ENCODE assay signal across 25 mouse cellular contexts in genomic region chr2:79966086-79966485, GRCm38 (mm10).
DNase-seq lines count a peak whose midpoint lies in the region; ATAC-seq lines count a peak whose summit lies in the region.
"Had no signal": no experiment of that assay in that cellular context is flagged by ENCODE, and none has a peak within 500 bp of the region (broad histone marks: within the 10 kb centered on the region; RNA-seq: fewer than 3 reads in every experiment).

No protein-coding gene starts in this region.

- peaks cover 20% of the 10 kb centered on the region for H3K4me1 ChIP-seq in heart, embryonic 13.5 days
- H3K4me1 ChIP-seq in heart, embryonic 12.5 days (replicated peaks) = peaks cover 17% of the 10 kb centered on the region
- H3K4me1 ChIP-seq: embryonic facial prominence, embryonic 12.5 days; midbrain, embryonic 13.5 days; neural tube, embryonic 12.5 days had no signal

- 0 out of 2 replicates have a peak, but pooled peaks cover 2% of the 10 kb centered on the region for H3K9me3 ChIP-seq in heart, embryonic 13.5 days
- 0 out of 2 replicates have a peak, but pooled peaks cover 3% of the 10 kb centered on the region for H3K9me3 ChIP-seq in heart, embryonic 12.5 days (replicated peaks)
- H3K9me3 ChIP-seq: embryonic facial prominence, embryonic 12.5 days; midbrain, embryonic 13.5 days; neural tube, embryonic 12.5 days had no signal

- no peak overlapping the region for H3K4me2 ChIP-seq in heart, embryonic 13.5 days
- H3K4me2 ChIP-seq in heart, embryonic 12.5 days = no peak overlapping the region
- H3K4me2 ChIP-seq: embryonic facial prominence, embryonic 12.5 days; hindbrain, embryonic 14.5 days; lung, embryonic 14.5 days; midbrain, embryonic 13.5 days; neural tube, embryonic 12.5 days had no signal

- no peak overlapping the region for H3K9ac ChIP-seq in heart, embryonic 13.5 days
- H3K9ac ChIP-seq in heart, embryonic 12.5 days = no peak overlapping the region
- H3K9ac ChIP-seq: embryonic facial prominence, embryonic 12.5 days; hindbrain, embryonic 14.5 days; liver, embryonic 14.5 days; lung, embryonic 14.5 days; midbrain, embryonic 13.5 days; neural tube, embryonic 12.5 days had no signal

- no peak overlapping the region for H3K4me3 ChIP-seq in heart, embryonic 13.5 days
- no peak overlapping the region for H3K4me3 ChIP-seq in heart, embryonic 12.5 days
- H3K4me3 ChIP-seq: embryonic facial prominence, embryonic 12.5 days; midbrain, embryonic 13.5 days; neural tube, embryonic 12.5 days had no signal

- H3K27ac ChIP-seq in heart, embryonic 13.5 days (replicated peaks) = peak overlapping the region; percentile 59
- H3K27ac ChIP-seq in heart, embryonic 12.5 days (ENCODE audit: poor library complexity, severe bottlenecking) = no peak overlapping the region
- H3K27ac ChIP-seq: embryonic facial prominence, embryonic 12.5 days; hindbrain, embryonic 14.5 days; liver, embryonic 14.5 days; midbrain, embryonic 13.5 days; neural tube, embryonic 12.5 days; stomach, postnatal 0 days had no signal

- H3K36me3 ChIP-seq in heart, embryonic 13.5 days = 0 out of 2 replicates have a peak, but pooled peaks cover 4% of the 10 kb centered on the region
- no peaks in the 10 kb centered on the region for H3K36me3 ChIP-seq in heart, embryonic 12.5 days
- H3K36me3 ChIP-seq: embryonic facial prominence, embryonic 12.5 days; midbrain, embryonic 13.5 days; neural tube, embryonic 12.5 days had no signal

- no peak for ATAC-seq in heart, embryonic 13.5 days (ENCODE audit: extremely low read depth, insufficient number of reproducible peaks, low FRiP score, low TSS enrichment)
- ATAC-seq in heart, embryonic 12.5 days (ENCODE audit: insufficient number of reproducible peaks, low FRiP score) = no peak
- no peak for ATAC-seq in erythroid progenitor cell, adult 5-6 weeks (replicated peaks; ENCODE audit: low FRiP score, poor library complexity, severe bottlenecking)
- no peak for ATAC-seq in frontal cortex, adult (ENCODE audit: low TSS enrichment)
- ATAC-seq: CD4-positive, CD25-positive, alpha-beta regulatory T cell, adult 4 months; forebrain, embryonic 14.5 days; midbrain, embryonic 13.5 days had no signal

- WGBS in heart, embryonic 13.5 days = 73% methylated on average over 1 of the region's 1 CpGs
- 47% methylated on average over 1 of the region's 1 CpGs for WGBS in heart, embryonic 12.5 days

- peak; percentile 41 to 48 for DNase-seq in kidney, adult 8-10 months
- DNase-seq in kidney, postnatal 10 days = no peak
- peak; percentile 22 for DNase-seq in ZHBTc4 (ENCODE audit: low read depth, low spot score)
- DNase-seq: adrenal gland, postnatal 10 days; cerebellum, adult 18-20 months; cerebellum, postnatal 14 days; gastrocnemius, postnatal 10 days; heart, postnatal 4 days; layer of hippocampus, adult 9-11 months; lung, embryonic 14.5 days; right cerebral cortex, postnatal 14 days; thymus, adult 2 months; thymus, postnatal 4 days had no signal

- no peaks in the 10 kb centered on the region for H3K27me3 ChIP-seq in heart, embryonic 13.5 days (replicated peaks)
- no peaks in the 10 kb centered on the region for H3K27me3 ChIP-seq in heart, embryonic 12.5 days (replicated peaks)
- H3K27me3 ChIP-seq: embryonic facial prominence, embryonic 12.5 days; midbrain, embryonic 13.5 days; neural tube, embryonic 12.5 days had no signal
